Mouse (Mus musculus): Measurements from ENCODE around the gene Cpvl.

The Cpvl gene

DNA sequence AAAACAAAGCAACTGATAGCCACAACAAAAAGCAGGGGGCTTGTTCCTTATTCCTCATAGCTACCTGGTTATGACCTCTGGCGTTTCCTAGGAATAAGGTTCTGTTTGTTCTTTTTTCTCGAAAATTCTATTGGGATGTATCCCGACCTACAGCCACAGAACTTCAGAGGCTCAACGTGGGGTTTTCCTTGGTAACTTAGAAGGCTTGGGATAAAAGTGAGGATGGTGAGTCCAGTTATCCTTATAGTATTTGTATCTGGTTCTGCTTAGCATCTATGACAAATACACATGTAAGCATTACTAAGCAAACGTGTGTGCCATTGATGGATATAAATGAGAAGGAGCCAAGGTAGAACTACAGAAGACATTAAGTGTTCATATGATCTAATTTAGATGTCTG is at the start of gene Cpvl:
Gene Cpvl (minus strand): TSS at position 101 of the 400 bp plus-strand sequence.
- no peak for DNase-seq (ENCODE audit: low spot score)

DNA sequence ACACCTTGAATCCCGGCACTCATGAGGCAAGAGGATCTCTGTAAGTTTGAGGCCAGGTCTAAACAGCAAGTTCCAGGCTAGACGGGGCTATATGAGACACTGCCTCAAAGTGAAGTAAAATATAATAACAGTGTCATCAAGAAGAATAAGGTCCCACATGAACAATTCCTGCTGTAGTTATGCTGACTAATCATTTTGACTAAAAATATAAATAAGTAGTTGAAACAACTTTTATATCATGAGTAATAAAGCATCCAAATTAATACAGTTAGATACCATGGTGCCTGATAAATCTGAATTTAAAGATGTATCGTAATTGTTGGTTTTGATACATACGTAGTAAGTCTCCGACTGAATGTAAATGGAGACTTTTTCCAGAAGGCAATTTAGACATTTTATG is 45.4 kb upstream of the Cpvl start:
- DNase-seq (ENCODE audit: low spot score) = no peak

DNA sequence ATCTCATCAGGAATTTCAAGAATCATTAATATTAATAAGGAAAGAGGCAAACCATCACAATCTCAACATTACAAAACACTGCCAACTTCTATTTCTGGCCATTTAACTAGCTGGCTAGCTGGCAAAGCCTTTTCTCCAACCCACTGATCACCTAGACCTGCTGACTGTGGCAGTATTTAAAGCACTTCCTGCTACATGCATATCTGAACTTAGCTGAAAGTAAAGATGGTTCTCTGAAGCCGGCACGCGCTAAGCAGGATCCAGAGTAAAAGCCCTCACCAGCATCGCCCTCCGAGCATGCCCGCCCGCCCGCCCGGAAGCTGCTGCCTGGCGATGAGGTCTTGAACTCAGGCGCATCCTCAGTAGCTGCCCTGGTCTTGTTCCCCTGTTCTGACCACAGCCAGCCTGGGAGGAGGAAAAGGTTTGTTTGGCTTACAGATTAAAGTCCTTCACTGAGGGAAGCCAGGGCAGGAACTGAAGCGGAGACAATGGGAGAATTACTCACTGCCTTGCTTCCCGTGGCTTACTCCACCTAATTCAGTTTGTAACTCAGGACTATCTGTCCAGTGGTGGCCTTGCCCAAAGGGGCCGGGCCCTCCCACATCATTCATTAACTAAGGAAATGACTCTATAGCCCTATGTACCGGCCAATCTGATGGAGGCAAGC is 42.8 kb upstream of the Cpvl start:
- DNase-seq (ENCODE audit: low spot score) = peak; percentile 69

GRCm38 (mm10) chr6:54018861-54019260 is 40.4 kb upstream of the Cpvl start:
- DNase-seq (ENCODE audit: low spot score) = peak; percentile 72

DNA sequence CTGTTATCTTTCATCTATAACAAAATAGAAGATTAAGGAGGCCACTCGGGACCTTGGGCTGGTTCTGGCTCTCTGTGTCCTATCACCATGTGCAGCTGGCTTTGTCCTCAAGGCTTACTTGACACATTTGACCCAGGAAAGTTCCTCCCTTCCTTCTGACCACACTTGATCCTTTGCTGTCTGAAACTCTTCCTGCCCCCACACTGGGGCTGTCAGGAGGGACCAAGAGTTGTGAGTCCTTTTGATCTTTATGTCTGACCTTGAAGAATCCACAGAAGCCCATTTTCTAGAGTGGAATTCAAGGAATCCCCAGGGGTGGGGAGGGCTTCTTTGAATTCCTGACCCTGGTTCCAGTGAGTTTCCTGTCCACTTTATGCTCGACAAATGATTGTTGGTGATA is 39.6 kb upstream of the Cpvl start:
- peak; percentile 44 for DNase-seq (ENCODE audit: low spot score)

- DNase-seq (ENCODE audit: low spot score) = no peak
Observed at GRCm38 (mm10) chr6:54012163-54012562, 33.7 kb upstream of the Cpvl start.

DNA sequence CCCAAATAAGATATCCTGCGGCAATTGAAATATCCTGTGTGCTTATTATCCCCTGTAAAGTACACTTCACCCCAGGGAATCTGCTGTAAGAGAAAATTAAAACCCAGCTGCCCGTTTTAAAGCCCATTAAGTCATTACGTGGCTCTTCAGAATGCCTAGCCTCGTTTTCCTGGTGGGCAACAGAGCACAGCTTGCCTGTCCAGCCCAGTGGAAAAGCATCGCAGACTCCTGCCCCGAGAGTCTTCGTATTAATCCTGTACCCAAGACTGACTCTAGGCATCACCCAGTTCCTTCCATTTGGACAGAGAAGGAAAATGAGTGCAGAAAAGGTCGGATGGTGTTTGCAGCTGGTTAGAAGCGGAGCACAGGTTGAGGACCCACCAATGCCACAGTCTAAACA is 31.9 kb upstream of the Cpvl start:
- DNase-seq (ENCODE audit: low spot score) = no peak

- no peak for DNase-seq (ENCODE audit: low spot score)
Observed at GRCm38 (mm10) chr6:54009293-54009692, 30.8 kb upstream of the Cpvl start.

- no peak for DNase-seq (ENCODE audit: low spot score)
Observed at GRCm38 (mm10) chr6:54008448-54009120, 30.1 kb upstream of the Cpvl start.

DNA sequence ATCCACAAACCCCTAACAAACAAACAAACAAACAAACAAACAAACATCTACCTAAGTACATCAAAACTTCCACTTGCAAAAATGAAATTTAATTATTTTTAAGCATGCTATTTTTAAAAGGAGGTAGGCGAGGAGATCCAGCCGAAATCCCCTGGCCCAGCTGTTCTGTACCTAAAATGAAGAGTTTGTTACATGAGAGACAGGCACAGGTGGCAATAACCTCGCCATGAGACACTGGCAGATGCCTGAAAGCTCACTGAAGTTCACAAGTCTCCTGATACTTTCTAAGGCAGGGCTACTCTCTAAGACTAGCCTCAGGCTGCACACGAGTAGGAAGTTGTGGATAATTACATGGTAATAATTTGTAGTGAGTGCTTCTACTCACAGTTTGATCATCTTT is 26.8 kb upstream of the Cpvl start:
- DNase-seq (ENCODE audit: low spot score) = no peak

- DNase-seq (ENCODE audit: low spot score) = no peak
Observed at GRCm38 (mm10) chr6:53996226-53996955, 17.9 kb upstream of the Cpvl start.

DNA sequence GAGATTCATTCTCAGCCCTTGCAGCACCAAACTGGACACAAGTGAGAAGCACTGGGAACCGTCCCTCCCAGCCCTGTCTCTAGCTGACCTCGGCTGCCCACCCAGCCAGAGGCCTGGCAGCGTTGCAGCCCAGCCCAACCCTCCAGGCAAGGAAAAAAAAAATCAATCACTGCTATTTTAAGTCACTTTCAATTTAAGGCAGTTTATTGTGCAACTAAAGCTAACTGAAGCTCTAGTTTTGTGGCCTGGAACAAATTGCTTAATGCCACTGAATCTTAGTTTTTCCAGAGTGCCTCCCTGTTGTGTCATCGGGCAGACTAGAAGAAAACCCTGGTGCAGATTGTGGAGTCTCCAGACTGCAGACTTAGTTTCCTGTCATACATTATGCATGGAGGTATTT is 17.0 kb upstream of the Cpvl start:
- DNase-seq (ENCODE audit: low spot score) = peak; percentile 59

DNA sequence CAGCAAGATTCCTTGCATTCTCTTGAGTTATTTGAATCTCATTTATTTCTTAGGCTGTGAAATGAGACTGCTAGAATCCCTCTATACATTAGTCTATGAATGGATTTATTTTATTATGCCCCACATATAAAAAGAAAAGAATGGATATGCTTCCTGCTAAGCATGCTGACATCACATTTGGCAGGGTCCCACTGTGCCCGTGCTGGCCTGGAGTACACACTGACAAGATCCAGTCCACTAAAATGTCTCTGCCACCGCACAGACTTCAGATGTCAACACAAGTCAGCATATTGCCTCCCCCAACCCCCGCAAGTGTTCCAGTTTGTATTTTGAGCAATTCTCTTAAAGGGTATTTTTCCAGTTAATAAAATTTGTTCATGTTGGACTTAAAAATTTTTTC is 13.9 kb upstream of the Cpvl start:
- no peak for DNase-seq (ENCODE audit: low spot score)

GRCm38 (mm10) chr6:53987235-53987634 is 8.8 kb upstream of the Cpvl start:
- no peak for DNase-seq (ENCODE audit: low spot score)

DNA sequence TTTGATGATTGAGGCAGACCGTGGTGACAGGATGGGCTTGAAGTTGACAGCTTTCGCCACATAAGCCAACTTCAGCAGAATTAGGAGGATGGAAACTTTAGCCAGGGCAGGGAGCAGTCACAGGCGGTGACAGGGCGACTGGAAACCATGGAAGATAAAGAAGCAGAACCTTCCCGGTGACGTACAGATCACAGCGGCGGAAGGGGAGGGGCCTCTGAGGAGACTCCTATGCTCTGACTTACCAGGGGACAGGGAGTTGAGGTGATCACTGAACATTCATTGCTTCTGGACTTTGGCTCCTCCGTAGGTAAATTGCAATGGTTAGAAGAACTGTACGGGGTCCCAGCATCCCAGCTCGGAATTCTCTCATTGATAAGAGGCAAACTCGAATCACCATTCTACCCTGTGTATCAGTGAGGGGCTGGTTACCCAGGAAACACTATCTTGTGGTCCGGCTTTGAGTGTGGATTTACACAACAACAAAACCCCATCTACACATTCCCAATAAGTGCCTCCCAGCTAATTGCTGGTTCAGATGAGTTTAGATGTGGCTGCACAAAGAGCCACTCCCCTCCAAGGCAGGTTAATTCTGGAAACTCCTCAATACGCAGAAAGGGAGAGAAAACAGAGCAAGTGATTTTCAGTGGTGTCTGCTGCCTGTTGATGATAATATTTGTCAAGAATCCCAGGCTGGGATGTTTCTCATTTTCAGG is 8.0 kb upstream of the Cpvl start:
- DNase-seq (ENCODE audit: low spot score) = no peak

DNA sequence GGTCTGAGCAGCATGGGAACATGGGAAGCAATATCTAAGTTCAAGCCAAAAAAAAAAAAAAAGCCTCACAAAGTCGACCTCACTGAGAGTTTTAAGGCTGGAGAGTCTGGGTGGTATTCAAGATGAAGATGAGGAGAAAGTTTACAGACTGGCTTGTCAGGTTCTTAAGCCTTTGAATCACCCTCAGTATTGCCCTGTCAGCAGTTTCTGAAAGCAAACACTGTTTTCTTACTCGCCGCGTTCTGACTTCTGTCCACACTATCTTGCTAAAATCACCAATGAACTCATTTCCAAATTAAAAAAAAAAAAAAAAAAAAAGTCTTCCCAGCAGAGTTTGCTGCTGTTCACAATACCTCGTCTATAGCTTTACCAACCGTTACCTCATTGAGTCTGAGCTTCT is 5.3 kb upstream of the Cpvl start:
- no peak for DNase-seq (ENCODE audit: low spot score)

DNA sequence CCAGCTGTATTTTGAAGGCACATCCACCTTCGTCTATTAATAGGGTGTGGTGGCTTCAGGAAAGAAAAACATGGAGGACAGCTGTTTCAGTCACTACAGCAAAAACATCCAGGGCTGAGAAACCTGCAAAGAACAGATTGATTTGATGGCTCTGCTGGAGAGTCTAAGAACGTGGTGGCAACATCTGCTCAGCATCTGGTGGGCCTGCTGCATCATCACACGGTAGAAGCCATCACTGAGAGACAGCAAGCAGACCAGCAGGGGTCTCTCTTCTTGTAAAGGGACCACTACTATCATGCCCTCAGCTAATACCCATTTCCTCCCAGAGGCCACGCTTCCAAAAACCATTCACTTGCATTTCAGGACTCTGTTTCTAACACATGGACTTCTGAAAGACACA is 4.1 kb upstream of the Cpvl start:
- no peak for DNase-seq (ENCODE audit: low spot score)

DNA sequence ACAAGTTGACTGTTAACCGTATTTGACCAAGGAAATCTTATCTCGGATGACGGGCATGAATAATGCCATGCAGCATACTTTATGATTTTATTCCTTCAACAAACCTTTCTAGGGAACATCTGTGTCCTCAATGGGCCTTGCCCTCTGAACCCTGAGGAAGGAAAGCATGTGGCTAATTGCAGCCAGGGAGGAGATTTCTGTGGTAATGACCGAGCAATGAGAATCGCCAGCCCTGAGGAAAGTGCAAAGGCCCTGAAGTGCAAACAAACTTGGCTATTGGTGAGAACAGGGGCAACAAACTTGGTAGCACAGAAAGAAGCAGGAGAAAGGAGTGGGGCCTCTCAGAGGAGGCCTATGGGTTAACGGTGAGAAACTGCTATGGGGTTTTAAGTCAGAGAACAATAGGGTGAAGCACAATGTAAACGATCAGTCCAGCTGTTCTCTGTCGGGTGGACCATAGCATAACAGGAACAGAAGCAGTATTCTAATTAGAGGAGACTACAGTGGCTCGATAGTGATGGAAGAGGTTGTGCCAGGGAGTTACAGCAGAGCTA is 3.7 kb upstream of the Cpvl start:
- no peak for DNase-seq (ENCODE audit: low spot score)

GRCm38 (mm10) chr6:53980817-53981480 is 2.5 kb upstream of the Cpvl start:
- DNase-seq (ENCODE audit: low spot score) = no peak

DNA sequence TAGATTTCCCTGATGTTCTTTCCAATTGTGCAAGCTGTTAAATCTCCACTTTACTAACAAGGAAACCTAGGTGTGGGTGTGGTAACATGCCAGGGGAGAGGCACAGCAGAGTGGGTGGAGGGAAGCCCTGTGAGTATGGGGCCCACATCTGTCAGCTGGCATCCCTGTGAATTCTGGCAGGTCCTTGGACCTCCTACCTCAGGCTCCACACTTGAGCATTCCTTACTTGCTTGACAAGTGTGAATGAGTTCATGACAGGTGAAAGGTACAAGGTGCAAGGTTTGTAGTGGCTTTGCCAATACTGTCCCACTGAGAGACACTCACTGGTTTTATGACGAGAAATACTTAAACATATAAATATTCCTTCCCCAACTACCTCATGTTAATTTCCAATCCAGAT is 4.4 kb downstream of the Cpvl start:
- no peak for DNase-seq (ENCODE audit: low spot score)

DNA sequence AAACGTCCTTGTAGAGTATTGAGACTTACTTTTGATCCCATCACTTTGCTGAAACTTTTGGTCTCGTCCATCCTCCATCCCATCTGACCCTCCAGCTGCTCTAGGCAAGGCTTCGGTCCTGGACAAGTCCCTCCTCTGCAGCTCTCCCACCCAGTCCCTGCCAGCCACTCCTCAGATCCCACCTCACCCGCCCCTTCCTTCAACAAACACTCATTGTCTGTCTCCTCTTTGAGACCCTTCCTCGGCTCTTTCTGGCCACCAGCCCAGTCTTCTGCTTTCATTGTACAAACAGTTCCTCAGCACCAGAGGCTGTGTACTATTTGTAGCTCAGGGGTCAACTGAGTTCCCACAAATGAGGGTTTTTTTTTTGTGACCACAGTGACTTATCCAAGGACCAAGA is 5.0 kb downstream of the Cpvl start:
- peak; percentile 74 for DNase-seq (ENCODE audit: low spot score)

DNA sequence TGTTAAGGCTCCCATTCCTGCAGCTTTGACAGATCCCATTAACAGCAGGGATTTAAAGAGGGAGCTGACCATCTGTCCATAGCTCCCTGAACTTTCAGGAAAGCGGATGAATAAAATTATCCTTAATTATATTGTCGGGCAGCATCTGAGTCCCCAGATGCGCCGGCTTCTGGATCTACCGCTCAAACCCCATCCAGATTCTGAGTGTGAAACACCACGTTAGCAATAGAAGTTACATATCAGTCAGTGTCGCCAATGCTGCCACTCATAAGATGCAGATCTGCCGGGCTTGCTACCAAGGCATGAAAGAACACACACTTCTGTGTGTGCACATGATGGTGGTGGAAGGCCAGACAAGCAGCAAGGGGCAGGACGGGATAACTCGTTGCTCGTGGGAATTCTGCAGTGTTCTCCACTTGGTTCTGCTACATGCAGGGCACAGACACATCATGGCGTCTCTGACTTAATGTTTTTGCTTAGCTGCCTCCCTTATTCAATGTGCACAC is 6.2 kb downstream of the Cpvl start:
- no peak for DNase-seq (ENCODE audit: low spot score)

Data from lung, postnatal 25 days (tissue).